Mouse (Mus musculus): Measurements from ENCODE around the gene Gsta2. TPM values are rescaled to one million over a fixed set of nuclear protein-coding genes. Genes with fewer than 3 reads are reported as not detected.
"Not testable (repeated sequence)": the region's sequence is repeated elsewhere in the genome, so short reads cannot be mapped to it uniquely, and the experiment has no call there.

Gsta2 gene
- polyA plus RNA-seq, 1 experiment from 2014 or later, result 0.25 TPM

DNA sequence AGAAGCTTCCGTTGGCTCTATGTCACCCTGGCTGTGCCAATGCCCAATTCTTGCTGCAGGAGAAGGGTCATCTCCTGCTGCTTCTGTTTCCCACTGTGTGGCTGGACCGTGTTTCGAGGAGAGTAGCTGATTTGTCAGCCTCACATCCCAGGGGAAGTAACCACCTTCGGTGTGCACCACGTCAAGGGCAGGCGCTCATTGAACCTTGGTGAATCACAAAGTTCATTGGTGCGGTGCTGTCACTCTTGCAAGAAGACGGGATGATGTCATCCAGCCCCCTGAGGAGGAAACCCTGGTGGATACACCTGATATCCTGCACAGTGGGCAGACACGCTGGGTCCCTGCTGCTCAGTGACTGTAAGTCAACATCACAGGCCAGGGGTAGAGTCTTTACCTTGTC is 12.5 kb downstream of the Gsta2 start:
- not testable (repeated sequence) for H3K4me1 ChIP-seq (ENCODE audit: control insufficient read depth, low read depth, low read length); H3K9ac ChIP-seq (ENCODE audit: low read depth, low read length); H3K27me3 ChIP-seq (ENCODE audit: control insufficient read depth, insufficient read depth, low read depth, low read length); ATAC-seq (ENCODE audit: low read depth); H3K9me3 ChIP-seq (replicated peaks; ENCODE audit: control insufficient read depth, low read length); H3K4me2 ChIP-seq (ENCODE audit: low read depth, low read length); H3K36me3 ChIP-seq (ENCODE audit: control insufficient read depth, insufficient read depth); H3K4me3 ChIP-seq (ENCODE audit: low read depth, low read length); H3K27ac ChIP-seq (ENCODE audit: low read length)
- 61% methylated on average over 9 of the region's 9 CpGs for WGBS (ENCODE audit: insufficient replicate concordance)

- H3K27me3 ChIP-seq (ENCODE audit: control insufficient read depth, insufficient read depth, low read depth, low read length); H3K27ac ChIP-seq (ENCODE audit: low read length); H3K4me3 ChIP-seq (ENCODE audit: low read depth, low read length); H3K9me3 ChIP-seq (replicated peaks; ENCODE audit: control insufficient read depth, low read length); H3K4me2 ChIP-seq (ENCODE audit: low read depth, low read length); H3K9ac ChIP-seq (ENCODE audit: low read depth, low read length); ATAC-seq (ENCODE audit: low read depth); H3K36me3 ChIP-seq (ENCODE audit: control insufficient read depth, insufficient read depth); H3K4me1 ChIP-seq (ENCODE audit: control insufficient read depth, low read depth, low read length): not testable (repeated sequence)
- WGBS (ENCODE audit: insufficient replicate concordance), result 68% methylated on average over 4 of the region's 4 CpGs
Observed at GRCm38 (mm10) chr9:78342494-78342893, 13.1 kb downstream of the Gsta2 start.

- not testable (repeated sequence) for H3K4me2 ChIP-seq (ENCODE audit: low read depth, low read length); H3K27me3 ChIP-seq (ENCODE audit: control insufficient read depth, insufficient read depth, low read depth, low read length); H3K27ac ChIP-seq (ENCODE audit: low read length); H3K9ac ChIP-seq (ENCODE audit: low read depth, low read length); H3K4me3 ChIP-seq (ENCODE audit: low read depth, low read length); ATAC-seq (ENCODE audit: low read depth); H3K36me3 ChIP-seq (ENCODE audit: control insufficient read depth, insufficient read depth); H3K9me3 ChIP-seq (replicated peaks; ENCODE audit: control insufficient read depth, low read length); H3K4me1 ChIP-seq (ENCODE audit: control insufficient read depth, low read depth, low read length)
- WGBS (ENCODE audit: insufficient replicate concordance), result 20% methylated on average over 8 of the region's 8 CpGs
Observed at GRCm38 (mm10) chr9:78340324-78340723, 15.3 kb downstream of the Gsta2 start.

DNA sequence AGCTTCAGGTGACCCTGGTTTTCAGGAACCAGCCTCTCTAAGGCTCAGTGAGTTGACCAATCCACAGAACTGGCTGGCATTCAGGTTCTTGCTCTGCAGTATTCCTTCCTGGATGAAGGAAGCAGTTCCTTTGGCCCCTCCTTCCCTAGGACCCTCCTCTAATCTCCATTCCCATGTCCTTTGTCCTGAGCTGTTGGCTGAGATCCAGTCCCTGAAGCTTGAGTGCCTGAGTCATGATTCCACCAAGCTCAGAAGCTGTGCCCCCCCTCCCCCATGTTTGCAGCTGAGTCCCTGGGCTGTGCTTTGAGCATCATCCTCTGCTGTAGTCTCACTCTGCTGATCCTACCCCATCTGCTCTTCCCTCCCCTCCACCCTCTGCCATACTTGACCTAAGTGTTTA is 18.5 kb downstream of the Gsta2 start:
- not testable (repeated sequence) for H3K4me3 ChIP-seq (ENCODE audit: low read depth, low read length); ATAC-seq (ENCODE audit: low read depth); H3K27me3 ChIP-seq (ENCODE audit: control insufficient read depth, insufficient read depth, low read depth, low read length); H3K4me1 ChIP-seq (ENCODE audit: control insufficient read depth, low read depth, low read length); H3K4me2 ChIP-seq (ENCODE audit: low read depth, low read length); H3K27ac ChIP-seq (ENCODE audit: low read length); H3K9ac ChIP-seq (ENCODE audit: low read depth, low read length); H3K9me3 ChIP-seq (replicated peaks; ENCODE audit: control insufficient read depth, low read length); H3K36me3 ChIP-seq (ENCODE audit: control insufficient read depth, insufficient read depth)

- H3K4me3 ChIP-seq (ENCODE audit: low read depth, low read length); H3K4me1 ChIP-seq (ENCODE audit: control insufficient read depth, low read depth, low read length); H3K9ac ChIP-seq (ENCODE audit: low read depth, low read length); H3K9me3 ChIP-seq (replicated peaks; ENCODE audit: control insufficient read depth, low read length); H3K27ac ChIP-seq (ENCODE audit: low read length); H3K27me3 ChIP-seq (ENCODE audit: control insufficient read depth, insufficient read depth, low read depth, low read length); H3K36me3 ChIP-seq (ENCODE audit: control insufficient read depth, insufficient read depth); ATAC-seq (ENCODE audit: low read depth); H3K4me2 ChIP-seq (ENCODE audit: low read depth, low read length): not testable (repeated sequence)
- 44% methylated on average over 1 of the region's 1 CpGs for WGBS (ENCODE audit: insufficient replicate concordance)
Observed at GRCm38 (mm10) chr9:78327289-78327688, 28.3 kb downstream of the Gsta2 start, which contains the start of gene Omt2b. Gene Omt2b (plus strand): TSS chr9:78327589.

DNA sequence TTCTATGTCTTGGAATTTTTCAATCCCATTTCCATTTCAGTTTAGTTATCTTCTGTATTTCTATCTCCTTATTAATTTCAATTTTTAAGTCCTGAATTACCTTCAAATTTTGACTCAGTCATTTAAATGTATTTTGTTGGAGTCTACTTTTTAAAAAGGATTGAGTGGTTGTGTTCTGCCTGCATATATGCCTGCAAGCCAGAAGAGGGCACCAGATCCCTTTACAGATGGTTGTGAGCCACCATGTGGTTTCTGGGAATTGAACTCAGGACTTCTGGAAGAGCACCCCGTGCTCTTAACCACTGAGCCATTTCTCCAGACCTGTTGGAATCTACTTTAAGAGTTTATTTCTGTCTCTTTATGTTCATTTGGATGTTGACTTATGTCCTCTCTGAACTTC is 36.1 kb downstream of the Gsta2 start:
- ATAC-seq (ENCODE audit: low read depth), result no peak
- WGBS (ENCODE audit: insufficient replicate concordance), result 5% methylated on average over 1 of the region's 1 CpGs
- Histone ChIP-seq H3K27me3 (ENCODE audit: control insufficient read depth, insufficient read depth, low read depth, low read length) (no peaks in the 10 kb centered on the region), H3K4me2 (ENCODE audit: low read depth, low read length) (no peak overlapping the region), H3K9me3 (replicated peaks; ENCODE audit: control insufficient read depth, low read length) (no peaks in the 10 kb centered on the region), H3K36me3 (ENCODE audit: control insufficient read depth, insufficient read depth) (no peaks in the 10 kb centered on the region), H3K4me1 (ENCODE audit: control insufficient read depth, low read depth, low read length) (no peaks in the 10 kb centered on the region), H3K4me3 (ENCODE audit: low read depth, low read length) (no peak overlapping the region), H3K27ac (ENCODE audit: low read length) (no peak overlapping the region), H3K9ac (ENCODE audit: low read depth, low read length) (no peak overlapping the region)

GRCm38 (mm10) chr9:78314696-78315095 is 40.9 kb downstream of the Gsta2 start, which contains the start of gene Omt2a:
Gene Omt2a (minus strand): TSS chr9:78314796.
- 53% methylated on average over 2 of the region's 2 CpGs for WGBS (ENCODE audit: insufficient replicate concordance)
- Histone ChIP-seq H3K27ac (ENCODE audit: low read length) (no peak within 1 kb of the TSS), H3K4me1 (ENCODE audit: control insufficient read depth, low read depth, low read length) (no peaks in the 10 kb centered on the region), H3K27me3 (ENCODE audit: control insufficient read depth, insufficient read depth, low read depth, low read length) (no peaks in the 10 kb centered on the region), H3K9ac (ENCODE audit: low read depth, low read length) (no peak within 1 kb of the TSS), H3K4me3 (ENCODE audit: low read depth, low read length) (no peak within 1 kb of the TSS), H3K9me3 (replicated peaks; ENCODE audit: control insufficient read depth, low read length) (no peaks in the 10 kb centered on the region), H3K36me3 (ENCODE audit: control insufficient read depth, insufficient read depth) (no peaks in the 10 kb centered on the region), H3K4me2 (ENCODE audit: low read depth, low read length) (no peak within 1 kb of the TSS)
- no peak for ATAC-seq (ENCODE audit: low read depth)

DNA sequence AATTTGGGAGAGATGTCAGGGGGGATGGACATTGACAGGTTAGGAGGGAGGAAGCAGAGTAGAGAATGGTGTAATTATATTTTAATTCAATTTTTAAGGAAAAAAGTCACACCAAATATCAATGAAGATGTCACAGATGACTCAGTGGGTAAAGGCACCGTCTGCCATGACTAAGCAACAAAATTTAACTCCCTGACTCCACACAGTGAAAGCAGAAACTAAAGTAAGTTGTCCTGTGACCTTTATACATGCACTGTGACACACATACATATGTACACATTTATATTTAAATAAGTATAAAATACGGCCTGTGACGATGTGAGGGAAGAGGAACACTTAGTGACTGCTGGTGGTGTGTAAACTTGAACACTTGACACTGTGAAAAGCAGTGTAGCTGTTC is 47.5 kb downstream of the Gsta2 start:
- not testable (repeated sequence) for H3K27ac ChIP-seq (ENCODE audit: low read length); H3K9me3 ChIP-seq (replicated peaks; ENCODE audit: control insufficient read depth, low read length); H3K4me3 ChIP-seq (ENCODE audit: low read depth, low read length); H3K36me3 ChIP-seq (ENCODE audit: control insufficient read depth, insufficient read depth); H3K4me1 ChIP-seq (ENCODE audit: control insufficient read depth, low read depth, low read length); H3K4me2 ChIP-seq (ENCODE audit: low read depth, low read length); H3K9ac ChIP-seq (ENCODE audit: low read depth, low read length); H3K27me3 ChIP-seq (ENCODE audit: control insufficient read depth, insufficient read depth, low read depth, low read length); ATAC-seq (ENCODE audit: low read depth)
- WGBS (ENCODE audit: insufficient replicate concordance), result 57% methylated on average over 3 of the region's 3 CpGs

DNA sequence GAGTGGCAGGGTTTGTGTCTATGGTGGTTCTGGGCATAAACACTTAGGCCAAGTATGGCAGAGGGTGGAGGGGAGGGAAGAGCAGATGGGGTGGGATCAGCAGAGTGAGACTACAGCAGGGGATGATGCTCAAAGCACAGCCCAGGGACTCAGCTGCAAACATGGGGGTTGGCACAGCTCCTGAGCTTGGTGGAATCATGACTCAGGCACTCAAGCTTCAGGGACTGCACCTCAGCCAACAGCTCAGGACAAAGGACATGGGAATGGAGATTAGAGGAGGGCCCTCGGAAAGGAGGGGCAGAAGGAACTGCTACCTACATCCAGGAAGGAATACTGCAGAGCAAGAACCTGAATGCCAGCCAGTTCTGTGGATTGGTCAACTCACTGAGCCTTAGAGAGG is 56.4 kb downstream of the Gsta2 start:
- H3K4me3 ChIP-seq (ENCODE audit: low read depth, low read length); H3K4me2 ChIP-seq (ENCODE audit: low read depth, low read length); H3K36me3 ChIP-seq (ENCODE audit: control insufficient read depth, insufficient read depth); H3K4me1 ChIP-seq (ENCODE audit: control insufficient read depth, low read depth, low read length); ATAC-seq (ENCODE audit: low read depth); H3K9me3 ChIP-seq (replicated peaks; ENCODE audit: control insufficient read depth, low read length); H3K27ac ChIP-seq (ENCODE audit: low read length); H3K27me3 ChIP-seq (ENCODE audit: control insufficient read depth, insufficient read depth, low read depth, low read length); H3K9ac ChIP-seq (ENCODE audit: low read depth, low read length): not testable (repeated sequence)
- WGBS (ENCODE audit: insufficient replicate concordance), result 33% methylated on average over 1 of the region's 1 CpGs

DNA sequence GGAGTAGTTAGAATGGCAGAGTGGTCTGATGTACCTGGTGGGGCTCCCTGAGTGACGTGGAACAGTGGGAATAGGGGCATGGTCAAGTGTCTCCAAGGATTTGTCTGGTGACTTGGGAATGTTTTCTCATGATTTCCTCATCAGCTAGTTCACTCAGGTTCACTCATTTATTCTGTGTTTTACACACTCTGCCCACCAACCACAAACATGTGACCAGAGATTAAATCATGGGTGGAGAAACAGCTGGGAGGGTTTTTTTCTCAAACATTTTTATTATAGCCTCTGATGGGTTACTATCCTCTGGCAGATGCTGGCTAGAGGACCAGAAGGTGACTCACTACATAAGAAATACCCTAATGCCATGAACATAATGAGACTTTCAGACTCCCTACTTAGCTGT is 57.4 kb downstream of the Gsta2 start:
- Histone ChIP-seq H3K4me3 (ENCODE audit: low read depth, low read length) (no peak overlapping the region), H3K9me3 (replicated peaks; ENCODE audit: control insufficient read depth, low read length) (no peaks in the 10 kb centered on the region), H3K36me3 (ENCODE audit: control insufficient read depth, insufficient read depth) (no peaks in the 10 kb centered on the region), H3K4me1 (ENCODE audit: control insufficient read depth, low read depth, low read length) (no peaks in the 10 kb centered on the region), H3K27ac (ENCODE audit: low read length) (no peak overlapping the region), H3K9ac (ENCODE audit: low read depth, low read length) (no peak overlapping the region), H3K4me2 (ENCODE audit: low read depth, low read length) (no peak overlapping the region), H3K27me3 (ENCODE audit: control insufficient read depth, insufficient read depth, low read depth, low read length) (no peaks in the 10 kb centered on the region)
- no peak for ATAC-seq (ENCODE audit: low read depth)
- WGBS (ENCODE audit: insufficient replicate concordance), result 40% methylated on average over 1 of the region's 1 CpGs

Measured in liver, embryonic 16.5 days (tissue).